Mouse (Mus musculus) megakaryocyte, embryonic 14.5 days (primary cell): ENCODE measurements around the gene Cpa1.

Experiments used
- FLI1 ChIP-seq: IDR thresholded peaks from 2 replicates; pipeline ENCODE4 v1.6.1; 2012; ENCODE audit warnings: low read length, inconsistent platforms, mixed read lengths
- GATA1 ChIP-seq: IDR thresholded peaks from 3 replicates; pipeline ENCODE4 v1.6.1; 2012; ENCODE audit warnings: mixed read lengths, low read length, inconsistent platforms, borderline replicate concordance

GRCm38 (mm10) chr6:30673764-30674561 lies 34.9 kb downstream of the Cpa1 start:
- TF ChIP-seq GATA1 = no peak
- TF ChIP-seq FLI1 = no peak
